Mouse (Mus musculus) mouse embryonic stem cell (cell line): ENCODE results near the gene Ofcc1.

Experiments
- in situ Hi-C, 2 experiments: fragments of 300-500 bp; cut with MboI; formaldehyde crosslinking; loops; 1 replicate in 1 of 2; 3 replicates in 1 of 2; pipeline ENCODE4 v1.14.3; 2019 to 2020; ENCODE audit warnings: low sequenced_read_pairs in 2 of 2, low pct_unique_long_range_greater_than_20kb in 1 of 2, mixed read lengths in 1 of 2; ENCODE audit not compliant: unreplicated experiment in 1 of 2

The Ofcc1 gene

GRCm38 (mm10) chr13:40361288-40361687 lies at the start of gene Ofcc1:
Gene Ofcc1, minus strand, starts transcription at chr13:40361450.
- in situ Hi-C loops, result loop anchor here in 1 of 2 experiments (25.0 kb wide), 1 partner anchor 401 kb away; no protein-coding TSS in a partner anchor

GRCm38 (mm10) chr13:40390120-40390519 lies 28.9 kb upstream of the Ofcc1 start:
- in situ Hi-C loops, result no loop called here

- in situ Hi-C loops, result no loop called here
These were observed 26.2 kb upstream of the Ofcc1 start for GRCm38 (mm10) chr13:40387446-40387845.

- in situ Hi-C loops, result no loop called here
These were observed 23.7 kb upstream of the Ofcc1 start for GRCm38 (mm10) chr13:40384962-40385361.

GRCm38 (mm10) chr13:40376773-40377172 lies 15.5 kb upstream of the Ofcc1 start:
- in situ Hi-C loops, result no loop called here

- in situ Hi-C loops, result loop anchor here in 1 of 2 experiments (25.0 kb wide), 1 partner anchor 396 kb away; no protein-coding TSS in a partner anchor
These were observed 5.5 kb upstream of the Ofcc1 start for GRCm38 (mm10) chr13:40366762-40367161.

GRCm38 (mm10) chr13:40364855-40365254 lies 3.6 kb upstream of the Ofcc1 start:
- in situ Hi-C loops, result loop anchor here in 1 of 2 experiments (25.0 kb wide), 1 partner anchor 397 kb away; no protein-coding TSS in a partner anchor

GRCm38 (mm10) chr13:40360692-40361091 lies 558 bp downstream of the Ofcc1 start:
- in situ Hi-C loops, result loop anchor here in 1 of 2 experiments (25.0 kb wide), 1 partner anchor 402 kb away; no protein-coding TSS in a partner anchor

- in situ Hi-C loops, result no loop called here
These were observed 14.2 kb downstream of the Ofcc1 start for GRCm38 (mm10) chr13:40347045-40347444.

GRCm38 (mm10) chr13:40323301-40323700 lies 37.9 kb downstream of the Ofcc1 start:
- in situ Hi-C loops, result no loop called here

- in situ Hi-C loops, result no loop called here
These were observed 40.3 kb downstream of the Ofcc1 start for GRCm38 (mm10) chr13:40320814-40321525.

- in situ Hi-C loops, result no loop called here
These were observed 43.5 kb downstream of the Ofcc1 start for GRCm38 (mm10) chr13:40317731-40318130.

- in situ Hi-C loops, result no loop called here
These were observed 46.0 kb downstream of the Ofcc1 start for GRCm38 (mm10) chr13:40315158-40315792.

GRCm38 (mm10) chr13:40292891-40293290 lies 68.4 kb downstream of the Ofcc1 start:
- in situ Hi-C loops, result no loop called here

- in situ Hi-C loops, result no loop called here
These were observed 70.4 kb downstream of the Ofcc1 start for GRCm38 (mm10) chr13:40290846-40291245.

- in situ Hi-C loops, result no loop called here
These were observed 72.6 kb downstream of the Ofcc1 start for GRCm38 (mm10) chr13:40288650-40289049.

- in situ Hi-C loops, result no loop called here
These were observed 73.8 kb downstream of the Ofcc1 start for GRCm38 (mm10) chr13:40287266-40288002.

GRCm38 (mm10) chr13:40285234-40285791 lies 75.9 kb downstream of the Ofcc1 start:
- in situ Hi-C loops, result no loop called here

- in situ Hi-C loops, result no loop called here
These were observed 80.6 kb downstream of the Ofcc1 start for GRCm38 (mm10) chr13:40280616-40281015.
